Mouse (Mus musculus) CH12.LX (cell line): Measurements from ENCODE around the gene Grcc10.

Experiments
- CTCF ChIP-seq, 2 experiments: IDR thresholded peaks in 1 of 2; conservative IDR thresholded peaks in 1 of 2; 2 replicates each; pipeline ENCODE4 v1.5.1; 2011 to 2012; ENCODE audit warnings: low read depth in 2 of 2, low read length in 2 of 2, improper control_type of control experiment in 1 of 2, inconsistent platforms in 1 of 2, mild to moderate bottlenecking in 1 of 2, moderate library complexity in 1 of 2
- MAZ ChIP-seq: IDR thresholded peaks from 2 replicates; pipeline ENCODE4 v1.6.1; 2012; ENCODE audit warnings: low read depth, mild to moderate bottlenecking, inconsistent platforms, low read length, improper control_type of control experiment, moderate library complexity
- TBP ChIP-seq: conservative IDR thresholded peaks from 2 replicates; pipeline ENCODE4 v1.6.1; 2011; ENCODE audit warnings: low read depth, low read length, improper control_type of control experiment
- ZC3H11A ChIP-seq: IDR thresholded peaks from 2 replicates; pipeline ENCODE4 v1.6.1; 2012; ENCODE audit warnings: low read depth, mild to moderate bottlenecking, inconsistent platforms, low read length, improper control_type of control experiment

DNA sequence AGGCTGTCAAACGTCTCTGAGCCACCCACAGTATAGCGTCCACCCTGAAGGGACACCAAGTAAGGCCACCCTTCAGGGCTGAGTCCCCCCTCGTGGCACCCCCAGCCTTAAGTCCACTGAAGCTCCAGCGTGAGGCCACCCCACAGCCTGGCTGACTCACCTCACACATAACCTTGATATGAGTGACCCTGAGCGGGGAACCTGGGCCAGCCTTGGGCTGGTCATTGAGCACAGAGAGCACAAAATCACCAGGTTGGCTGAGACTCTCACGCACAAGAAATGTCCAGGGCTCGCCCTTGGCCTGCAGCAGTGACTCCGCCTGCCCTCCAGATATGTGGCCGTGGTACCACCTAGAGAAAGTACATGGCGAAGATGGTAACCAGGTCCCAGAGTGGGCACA, 12.6 kb downstream of the Grcc10 start:
- TF ChIP-seq TBP (no peak), CTCF (conservative IDR thresholded peaks at IDR 0.05 in 1 of 2, IDR thresholded peaks at IDR 0.05 in 1 of 2; ENCODE audit: low read depth in 2 of 2, low read length in 2 of 2) (no peak), ZC3H11A (no peak), MAZ (no peak)
